Mouse (Mus musculus) MEL (cell line): ENCODE results near the gene Shf. TPM values are rescaled to one million over a fixed set of nuclear protein-coding genes. Genes with fewer than 3 reads are reported as not detected.
"Not testable (repeated sequence)": the region's sequence is repeated elsewhere in the genome, so short reads cannot be mapped to it uniquely, and the experiment has no call there.

Source experiments
- DNase-seq: peaks from one replicate; pipeline ENCODE4 v3.0.0; 2011; ENCODE audit warnings: low read depth, low spot score
- H3K27ac ChIP-seq: 2 replicates; pipeline ENCODE4 v1.5.1; 2012; ENCODE audit warnings: low read depth, mild to moderate bottlenecking, control low read depth, low read length, moderate library complexity; ENCODE audit not compliant: control insufficient read depth
- H3K27me3 ChIP-seq, 2 experiments: fragments of 150-350 bp in 1 of 2; sonication (generic) in 1 of 2; 2 replicates each; pipeline ENCODE4 v1.6.1; 2012; ENCODE audit warnings: low read length in 2 of 2, mild to moderate bottlenecking in 2 of 2, improper control_type of control experiment in 1 of 2, moderate library complexity in 1 of 2; ENCODE audit not compliant: insufficient read depth in 2 of 2, control insufficient read depth in 1 of 2
- H3K36me3 ChIP-seq, 2 experiments: 2 replicates each; pipeline ENCODE4 v1.6.1; 2012 to 2014; ENCODE audit warnings: low read length in 2 of 2, improper control_type of control experiment in 1 of 2, inconsistent platforms in 1 of 2, mild to moderate bottlenecking in 1 of 2; ENCODE audit not compliant: insufficient read depth in 2 of 2, control insufficient read depth in 1 of 2
- H3K4me1 ChIP-seq, 2 experiments: fragments of 150-350 bp in 1 of 2; sonication (generic) in 1 of 2; 2 replicates each; pipeline ENCODE4 v1.6.1; 2012; ENCODE audit warnings: low read length in 2 of 2, improper control_type of control experiment in 1 of 2, mild to moderate bottlenecking in 1 of 2; ENCODE audit not compliant: insufficient read depth in 2 of 2, control insufficient read depth in 1 of 2
- H3K4me3 ChIP-seq, 2 experiments: fragments of 150-350 bp in 1 of 2; sonication (generic) in 1 of 2; 2 replicates each; pipeline ENCODE4 v1.5.1; 2012; ENCODE audit warnings: low read depth in 2 of 2, low read length in 2 of 2, mild to moderate bottlenecking in 2 of 2, moderate library complexity in 2 of 2, control low read depth in 1 of 2, improper control_type of control experiment in 1 of 2; ENCODE audit not compliant: control insufficient read depth in 1 of 2, insufficient read depth in 1 of 2
- H3K79me2 ChIP-seq: 2 replicates; pipeline ENCODE4 v1.6.1; 2012; ENCODE audit warnings: mild to moderate bottlenecking, low read length, moderate library complexity; ENCODE audit not compliant: control insufficient read depth, poor library complexity, insufficient read depth
- H3K9ac ChIP-seq: 2 replicates; pipeline ENCODE4 v1.6.1; 2012; ENCODE audit warnings: low read depth, mild to moderate bottlenecking, control low read depth, low read length, moderate library complexity; ENCODE audit not compliant: control insufficient read depth, poor library complexity, severe bottlenecking
- H3K9me3 ChIP-seq: fragments of 150-350 bp; sonication (generic); replicated peaks from 2 replicates; pipeline ENCODE4 v1.6.1; 2012; ENCODE audit warnings: mild to moderate bottlenecking, low read length, improper control_type of control experiment, moderate library complexity; ENCODE audit not compliant: insufficient read depth
- BHLHE40 ChIP-seq: IDR thresholded peaks from 2 replicates; pipeline ENCODE4 v1.6.1; 2012; ENCODE audit warnings: low read depth, mild to moderate bottlenecking, inconsistent platforms, low read length, improper control_type of control experiment, borderline replicate concordance
- CHD1 ChIP-seq: IDR thresholded peaks from 2 replicates; pipeline ENCODE4 v1.6.1; 2012; ENCODE audit warnings: low read depth, mild to moderate bottlenecking, inconsistent platforms, low read length, improper control_type of control experiment
- CHD2 ChIP-seq: IDR thresholded peaks from 2 replicates; pipeline ENCODE4 v1.6.1; 2011; ENCODE audit warnings: low read length, improper control_type of control experiment
- CTCF ChIP-seq, 3 experiments: IDR thresholded peaks in 2 of 3; conservative IDR thresholded peaks in 1 of 3; 2 replicates each; pipeline ENCODE4 v1.5.1; 2011 to 2012; ENCODE audit warnings: low read length in 3 of 3, low read depth in 2 of 3, mild to moderate bottlenecking in 2 of 3, improper control_type of control experiment in 1 of 3, inconsistent platforms in 1 of 3, mixed read lengths in 1 of 3, moderate library complexity in 1 of 3; ENCODE audit not compliant: control insufficient read depth in 1 of 3, insufficient read depth in 1 of 3, poor library complexity in 1 of 3, severe bottlenecking in 1 of 3
- E2F4 ChIP-seq: IDR thresholded peaks from 2 replicates; pipeline ENCODE4 v1.6.1; 2011; ENCODE audit warnings: low read depth, low read length, improper control_type of control experiment, borderline replicate concordance
- EP300 ChIP-seq, 2 experiments: IDR thresholded peaks; 2 replicates each; pipeline ENCODE4 v1.6.1; 2011; ENCODE audit warnings: improper control_type of control experiment in 2 of 2, low read length in 2 of 2, low read depth in 1 of 2, mild to moderate bottlenecking in 1 of 2
- GATA1 ChIP-seq: IDR thresholded peaks from 2 replicates; pipeline ENCODE4 v1.6.1; 2011; ENCODE audit warnings: low read depth, low read length, improper control_type of control experiment
- HCFC1 ChIP-seq: IDR thresholded peaks from 2 replicates; pipeline ENCODE4 v1.6.1; 2012; ENCODE audit warnings: low read depth, mild to moderate bottlenecking, inconsistent platforms, low read length, improper control_type of control experiment, moderate library complexity
- JUND ChIP-seq: IDR thresholded peaks from 2 replicates; pipeline ENCODE4 v1.6.1; 2011; ENCODE audit warnings: low read depth, mild to moderate bottlenecking, improper control_type of control experiment, low read length
- MAZ ChIP-seq: IDR thresholded peaks from 2 replicates; pipeline ENCODE4 v1.6.1; 2012; ENCODE audit warnings: low read depth, mild to moderate bottlenecking, inconsistent platforms, low read length, improper control_type of control experiment
- MXI1 ChIP-seq: IDR thresholded peaks from 2 replicates; pipeline ENCODE4 v1.6.1; 2011; ENCODE audit warnings: mild to moderate bottlenecking, low read depth, low read length, improper control_type of control experiment
- MYB ChIP-seq: IDR thresholded peaks from 2 replicates; pipeline ENCODE4 v1.6.1; 2011; ENCODE audit warnings: mild to moderate bottlenecking, low read depth, low read length, improper control_type of control experiment
- POLR2AphosphoS2 ChIP-seq: IDR thresholded peaks from 2 replicates; pipeline ENCODE4 v1.6.1; 2011; ENCODE audit warnings: low read length, improper control_type of control experiment
- RCOR1 ChIP-seq: IDR thresholded peaks from 2 replicates; pipeline ENCODE4 v1.6.1; 2012; ENCODE audit warnings: low read depth, mild to moderate bottlenecking, inconsistent platforms, low read length, improper control_type of control experiment
- SIN3A ChIP-seq: IDR thresholded peaks from 2 replicates; pipeline ENCODE4 v1.6.1; 2012; ENCODE audit warnings: low read length, improper control_type of control experiment, inconsistent platforms
- TAL1 ChIP-seq: IDR thresholded peaks from 2 replicates; pipeline ENCODE4 v1.6.1; 2012; ENCODE audit warnings: mild to moderate bottlenecking, inconsistent platforms, low read length, moderate library complexity, mixed read lengths
- TBP ChIP-seq: IDR thresholded peaks from 2 replicates; pipeline ENCODE4 v1.8.0; 2011; ENCODE audit warnings: low read depth, low read length, improper control_type of control experiment
- USF1 ChIP-seq: IDR thresholded peaks from 2 replicates; pipeline ENCODE4 v1.6.1; 2014; ENCODE audit warnings: low read depth, mild to moderate bottlenecking, inconsistent platforms, low read length, improper control_type of control experiment, moderate library complexity
- USF2 ChIP-seq, 2 experiments: IDR thresholded peaks; 2 replicates each; pipeline ENCODE4 v1.6.1; 2011 to 2012; ENCODE audit warnings: improper control_type of control experiment in 2 of 2, low read length in 2 of 2, borderline replicate concordance in 1 of 2, inconsistent platforms in 1 of 2, low read depth in 1 of 2, mild to moderate bottlenecking in 1 of 2; ENCODE audit not compliant: insufficient read depth in 1 of 2
- ZC3H11A ChIP-seq: IDR thresholded peaks from 2 replicates; pipeline ENCODE4 v1.6.1; 2012; ENCODE audit warnings: low read depth, mild to moderate bottlenecking, inconsistent platforms, low read length, improper control_type of control experiment
- ZKSCAN1 ChIP-seq: IDR thresholded peaks from 2 replicates; pipeline ENCODE4 v1.6.1; 2012; ENCODE audit warnings: low read depth, mild to moderate bottlenecking, inconsistent platforms, low read length, improper control_type of control experiment, moderate library complexity
- ZMIZ1 ChIP-seq: IDR thresholded peaks from 2 replicates; pipeline ENCODE4 v1.6.1; 2012; ENCODE audit warnings: low read depth, mild to moderate bottlenecking, inconsistent platforms, low read length, improper control_type of control experiment, moderate library complexity
- ZNF384 ChIP-seq: IDR thresholded peaks from 2 replicates; pipeline ENCODE4 v1.6.1; 2012; ENCODE audit warnings: low read depth, mild to moderate bottlenecking, inconsistent platforms, low read length, improper control_type of control experiment
- polyA plus RNA-seq, 2 experiments: library from polyadenylated mRNA; stranded (reverse) in 1 of 2; unstranded in 1 of 2; fragments of >175 nt in 1 of 2; fragments of >200 nt in 1 of 2; gene quantifications; 2 replicates each; pipeline versions ENCODE4 v1.2.1 to v1.2.4; 2012; ENCODE audit warnings: low replicate concordance in 2 of 2, low read depth in 1 of 2; ENCODE audit not compliant: insufficient read length in 2 of 2, insufficient read depth in 1 of 2, missing spikeins in 1 of 2
- total RNA-seq: library from RNA; depleted of rRNA; stranded (reverse); fragments of 300-350 nt; gene quantifications from 2 replicates; pipeline ENCODE4 v1.2.3, GENCODE M21; 2012

Gene Shf
- total and polyA plus RNA-seq, 3 experiments: 4.3 to 9.7 TPM; not detected in 1

GRCm38 (mm10) chr2:122347257-122347656 is 21.7 kb downstream of the Shf start:
- Histone ChIP-seq H3K4me1 (peaks cover 3 to 4% of the 10 kb centered on the region in 2 experiments), H3K79me2 (peaks cover 1% of the 10 kb centered on the region; the same call in 1 of the 2 replicates), H3K27me3 (no peaks in the 10 kb centered on the region), H3K9ac (no peak overlapping the region), H3K27ac (no peak overlapping the region), H3K36me3 (peaks cover 0 to 8% of the 10 kb centered on the region in 2 experiments; a peak in 2 of 4 replicates), H3K4me3 (no peak overlapping the region), H3K9me3 (no peaks in the 10 kb centered on the region)
- no peak for TF ChIP-seq RCOR1
- TF ChIP-seq GATA1: no peak
- no peak for TF ChIP-seq SIN3A
- no peak for TF ChIP-seq EP300 (IDR thresholded peaks at IDR 0.05; ENCODE audit: low read depth in 1 of 2, low read length in 2 of 2)
- TF ChIP-seq ZMIZ1: no peak
- TF ChIP-seq MYB: no peak
- no peak for TF ChIP-seq CTCF (IDR thresholded peaks at IDR 0.05 in 2 of 3, conservative IDR thresholded peaks at IDR 0.05 in 1 of 3; ENCODE audit: control insufficient read depth in 1 of 3, insufficient read depth in 1 of 3, low read depth in 2 of 3, low read length in 3 of 3, poor library complexity in 1 of 3, severe bottlenecking in 1 of 3)
- no peak for TF ChIP-seq MXI1
- no peak for DNase-seq

- H3K36me3 ChIP-seq: peaks cover 0 to 12% of the 10 kb centered on the region in 2 experiments; a peak in 2 of 4 replicates
- not testable (repeated sequence) for H3K79me2 ChIP-seq, H3K4me1 ChIP-seq, H3K9me3 ChIP-seq, H3K27me3 ChIP-seq, H3K9ac ChIP-seq, H3K4me3 ChIP-seq, DNase-seq, H3K27ac ChIP-seq
Measured at GRCm38 (mm10) chr2:122346164-122346563, 22.8 kb downstream of the Shf start.

- Histone ChIP-seq H3K9ac (no peak overlapping the region), H3K27ac (no peak overlapping the region), H3K27me3 (no peaks in the 10 kb centered on the region), H3K4me1 (peaks cover 3 to 9% of the 10 kb centered on the region in 2 experiments), H3K4me3 (no peak overlapping the region), H3K36me3 (peaks cover 0 to 12% of the 10 kb centered on the region in 2 experiments; a peak in 2 of 4 replicates), H3K79me2 (peaks cover 1% of the 10 kb centered on the region; the same call in 1 of the 2 replicates), H3K9me3 (no peaks in the 10 kb centered on the region)
- DNase-seq: no peak
- TF ChIP-seq JUND: no peak
- no peak for TF ChIP-seq ZNF384
- TF ChIP-seq BHLHE40: no peak
- no peak for TF ChIP-seq CHD2
- no peak for TF ChIP-seq ZKSCAN1
- no peak for TF ChIP-seq HCFC1
- TF ChIP-seq TBP: no peak
- no peak for TF ChIP-seq EP300 (IDR thresholded peaks at IDR 0.05; ENCODE audit: low read depth in 1 of 2, low read length in 2 of 2)
- no peak for TF ChIP-seq TAL1
- no peak for TF ChIP-seq POLR2AphosphoS2
- no peak for TF ChIP-seq ZC3H11A
- no peak for TF ChIP-seq CHD1
- no peak for TF ChIP-seq USF2 (IDR thresholded peaks at IDR 0.05; ENCODE audit: borderline replicate concordance in 1 of 2, insufficient read depth in 1 of 2, low read depth in 1 of 2, low read length in 2 of 2)
- TF ChIP-seq E2F4: no peak
- no peak for TF ChIP-seq USF1
- TF ChIP-seq MAZ: no peak
Measured at GRCm38 (mm10) chr2:122345106-122345893, 23.7 kb downstream of the Shf start.
